In the genomic region with DNA sequence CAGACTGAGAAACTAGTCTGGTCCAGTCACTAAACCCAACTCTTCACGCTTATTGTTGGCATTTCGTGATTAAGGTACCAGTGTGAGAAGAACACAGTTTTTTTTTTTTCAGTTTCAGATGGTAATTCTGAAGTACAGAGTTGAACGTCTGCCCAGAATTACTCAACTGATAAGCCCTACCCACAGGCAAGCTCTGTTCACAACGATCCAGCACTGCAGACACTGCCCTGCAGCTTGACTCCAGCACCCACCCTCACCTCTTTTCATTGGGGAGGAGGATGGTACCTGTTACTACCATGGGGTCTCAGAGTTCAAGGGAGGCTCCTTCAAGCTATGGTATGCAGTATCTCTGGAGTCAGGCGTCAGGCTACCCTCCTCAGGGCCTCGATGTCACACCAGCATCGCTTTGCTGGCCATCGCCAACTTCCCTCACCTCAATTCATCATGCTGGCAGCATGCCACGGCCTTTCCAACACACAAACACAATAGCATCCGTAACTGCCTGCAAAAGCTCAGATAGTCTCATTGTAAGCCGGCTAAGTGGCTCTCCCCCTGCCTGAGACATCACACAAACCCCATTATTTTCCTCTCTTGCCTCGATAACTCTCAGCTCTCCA, we compare ENCODE assay signal across 9 mouse cellular contexts.
DNase-seq lines count a peak whose midpoint lies in the region; ATAC-seq lines count a peak whose summit lies in the region.
"Had no signal": no experiment of that assay in that cellular context is flagged by ENCODE, and none has a peak within 500 bp of the region (broad histone marks: within the 10 kb centered on the region; RNA-seq: fewer than 3 reads in every experiment).

No protein-coding gene starts in this region.

- H3K27ac ChIP-seq in embryonic facial prominence, embryonic 14.5 days (replicated peaks; ENCODE audit: low read depth, low read length), result no peak overlapping the region
- no peak overlapping the region for H3K27ac ChIP-seq in embryonic facial prominence, embryonic 10.5 days (replicated peaks)
- H3K27ac ChIP-seq: limb, embryonic 15.5 days had no signal

- H3K9me3 ChIP-seq in embryonic facial prominence, embryonic 14.5 days (ENCODE audit: control insufficient read depth, low read length), result no peaks in the 10 kb centered on the region
- no peaks in the 10 kb centered on the region for H3K9me3 ChIP-seq in embryonic facial prominence, embryonic 10.5 days
- H3K9me3 ChIP-seq: limb, embryonic 15.5 days had no signal

- DNase-seq in embryonic facial prominence, embryonic 14.5 days (ENCODE audit: low spot score), result peak; percentile 10
- DNase-seq in embryonic facial prominence, embryonic 10.5 days (ENCODE audit: low spot score), result no peak
- peak; percentile 28 for DNase-seq in layer of hippocampus, adult 11-12 months (ENCODE audit: low spot score)
- DNase-seq in layer of hippocampus, adult 9-10 months (ENCODE audit: low spot score), result no peak
- DNase-seq in right cerebral cortex, postnatal 4 days, result peak; percentile 32
- no peak for DNase-seq in right cerebral cortex, postnatal 10 days (ENCODE audit: low spot score in 2 of 2)
- DNase-seq in telencephalon, adult 2 months (ENCODE audit: low read depth, low spot score), result peak; percentile 48
- no peak for DNase-seq in left cerebral cortex, adult 18-20 months (ENCODE audit: low spot score in 2 of 2)

- no peak overlapping the region for H3K9ac ChIP-seq in embryonic facial prominence, embryonic 14.5 days (ENCODE audit: low read depth, low read length)
- H3K9ac ChIP-seq: limb, embryonic 15.5 days had no signal

- no peak overlapping the region for H3K4me3 ChIP-seq in embryonic facial prominence, embryonic 14.5 days (ENCODE audit: low read depth, low read length)
- H3K4me3 ChIP-seq in embryonic facial prominence, embryonic 10.5 days, result no peak overlapping the region
- H3K4me3 ChIP-seq: limb, embryonic 15.5 days had no signal

- 67% methylated on average over 12 of the region's 12 CpGs for WGBS in embryonic facial prominence, embryonic 14.5 days
- WGBS in embryonic facial prominence, embryonic 10.5 days, result 82% methylated on average over 12 of the region's 12 CpGs

- no peaks in the 10 kb centered on the region for H3K36me3 ChIP-seq in embryonic facial prominence, embryonic 14.5 days (ENCODE audit: control insufficient read depth, insufficient read depth, low read length)
- H3K36me3 ChIP-seq in embryonic facial prominence, embryonic 10.5 days (replicated peaks), result no peaks in the 10 kb centered on the region
- H3K36me3 ChIP-seq: limb, embryonic 15.5 days had no signal

- no peaks in the 10 kb centered on the region for H3K4me1 ChIP-seq in embryonic facial prominence, embryonic 14.5 days (ENCODE audit: control insufficient read depth, insufficient read depth, low read length)
- no peaks in the 10 kb centered on the region for H3K4me1 ChIP-seq in embryonic facial prominence, embryonic 10.5 days
- H3K4me1 ChIP-seq: limb, embryonic 15.5 days had no signal

- H3K27me3 ChIP-seq in embryonic facial prominence, embryonic 14.5 days (replicated peaks; ENCODE audit: control insufficient read depth, insufficient read depth, low read length), result no peaks in the 10 kb centered on the region
- no peaks in the 10 kb centered on the region for H3K27me3 ChIP-seq in embryonic facial prominence, embryonic 10.5 days (replicated peaks; ENCODE audit: low read depth, poor library complexity, severe bottlenecking)
- H3K27me3 ChIP-seq: limb, embryonic 15.5 days had no signal

- H3K4me2 ChIP-seq in embryonic facial prominence, embryonic 14.5 days (ENCODE audit: low read depth, low read length), result no peak overlapping the region
- H3K4me2 ChIP-seq: limb, embryonic 15.5 days had no signal

- ATAC-seq in embryonic facial prominence, embryonic 14.5 days (ENCODE audit: low read depth), result no peak

Comparison
In these comparisons a context has a peak if more than half of its experiments do, and no peak if none do; other contexts are left out.
1. DNase-seq: peak in embryonic facial prominence, embryonic 14.5 days (single experiment), layer of hippocampus, adult 11-12 months (single experiment), right cerebral cortex, postnatal 4 days (single experiment) and telencephalon, adult 2 months (single experiment); none in embryonic facial prominence, embryonic 10.5 days (single experiment), layer of hippocampus, adult 9-10 months (single experiment), right cerebral cortex, postnatal 10 days (0 of 2) and left cerebral cortex, adult 18-20 months (0 of 2).